Mouse (Mus musculus) midbrain, embryonic 15.5 days (tissue): ENCODE data around the gene Acr. TPM values are rescaled to one million over a fixed set of nuclear protein-coding genes. Genes with fewer than 3 reads are reported as not detected.

Experiments used
- ATAC-seq: fragments of 200-750 bp; cut with Nextera tagmentation; replicated peaks from 2 replicates; pipeline ENCODE4 v1.8.0; 2017; ENCODE audit warnings: moderate TSS enrichment
- H3K27ac ChIP-seq: fragments of 300-500 bp; sonication (generic); 2 replicates; pipeline ENCODE4 v1.5.1; 2015; ENCODE audit warnings: mild to moderate bottlenecking, inconsistent platforms
- H3K27me3 ChIP-seq: fragments of 300-500 bp; sonication (generic); replicated peaks from 2 replicates; pipeline ENCODE4 v1.6.1; 2015; ENCODE audit warnings: inconsistent platforms
- H3K36me3 ChIP-seq: fragments of 300-500 bp; sonication (generic); replicated peaks from 2 replicates; pipeline ENCODE4 v1.6.1; 2015; ENCODE audit warnings: inconsistent platforms
- H3K4me1 ChIP-seq: fragments of 300-500 bp; sonication (generic); 2 replicates; pipeline ENCODE4 v1.6.1; 2015; ENCODE audit warnings: inconsistent platforms
- H3K4me2 ChIP-seq: fragments of 300-500 bp; sonication (generic); 2 replicates; pipeline ENCODE4 v1.6.1; 2015; ENCODE audit warnings: inconsistent platforms, mild to moderate bottlenecking, moderate library complexity
- H3K4me3 ChIP-seq: fragments of 300-500 bp; sonication (generic); 2 replicates; pipeline ENCODE4 v1.5.1; 2015; ENCODE audit warnings: mild to moderate bottlenecking, inconsistent platforms
- H3K9ac ChIP-seq: fragments of 300-500 bp; sonication (generic); 2 replicates; pipeline ENCODE4 v1.6.1; 2015; ENCODE audit warnings: mild to moderate bottlenecking, inconsistent platforms
- H3K9me3 ChIP-seq: fragments of 300-500 bp; sonication (generic); 2 replicates; pipeline ENCODE4 v1.6.1; 2016; ENCODE audit warnings: inconsistent platforms
- WGBS: fragments of 180-500 bp; shearing (Covaris S2); methylation state at CpG from one replicate; pipeline ENCODE4 v1.1.7; 2015; ENCODE audit warnings: mixed read lengths; 5-methylcytosine and 5-hydroxymethylcytosine counted together
- polyA plus RNA-seq: library from polyadenylated mRNA; unstranded; fragments of >200 nt; fragmentation: Nextera tagmentation; extraction: Ambion mirVana; gene quantifications from 2 replicates; pipeline ENCODE4 v1.2.1, GENCODE M21; 2015

Gene Acr
- polyA plus RNA-seq, 1 experiment from 2014 or later: 3.2 TPM

GRCm38 (mm10) chr15:89591723-89592455 is 23.8 kb downstream of the Acr start, which contains the start of gene Rabl2:
Gene Rabl2 (minus strand): TSS chr15:89591923.
- H3K36me3 ChIP-seq: 0 out of 2 replicates have a peak, but pooled peaks cover 5% of the 10 kb centered on the region
- H3K4me2 ChIP-seq: peak within 1 kb of the TSS; percentile 96
- H3K4me3 ChIP-seq: peak within 1 kb of the TSS; percentile 93
- WGBS: under 1% methylated on average over 35 of the region's 35 CpGs
- no peaks in the 10 kb centered on the region for H3K27me3 ChIP-seq
- H3K27ac ChIP-seq: peak within 1 kb of the TSS; percentile 89
- peak within 1 kb of the TSS; percentile 90 for H3K9ac ChIP-seq
- peaks cover 27% of the 10 kb centered on the region for H3K4me1 ChIP-seq
- ATAC-seq: peak; percentile 97
- H3K9me3 ChIP-seq: no peaks in the 10 kb centered on the region

- peak; percentile 45 for ATAC-seq
- WGBS: 44% methylated on average over 4 of the region's 4 CpGs
- peaks cover 27% of the 10 kb centered on the region for H3K4me1 ChIP-seq
- H3K9me3 ChIP-seq: no peaks in the 10 kb centered on the region
- H3K27me3 ChIP-seq: no peaks in the 10 kb centered on the region
- H3K9ac ChIP-seq: no peak overlapping the region
- peak overlapping the region; percentile 96 for H3K4me2 ChIP-seq
- H3K4me3 ChIP-seq: peak overlapping the region; percentile 93
- 0 out of 2 replicates have a peak, but pooled peaks cover 5% of the 10 kb centered on the region for H3K36me3 ChIP-seq
- no peak overlapping the region for H3K27ac ChIP-seq
Measured at GRCm38 (mm10) chr15:89592548-89592947, 24.4 kb downstream of the Acr start.

GRCm38 (mm10) chr15:89605822-89606570 is 37.9 kb downstream of the Acr start:
- H3K4me3 ChIP-seq: no peak overlapping the region
- ATAC-seq: no peak
- H3K9me3 ChIP-seq: no peaks in the 10 kb centered on the region
- no peak overlapping the region for H3K27ac ChIP-seq
- WGBS: 79% methylated on average over 12 of the region's 12 CpGs
- H3K4me2 ChIP-seq: no peak overlapping the region
- H3K27me3 ChIP-seq: no peaks in the 10 kb centered on the region
- no peak overlapping the region for H3K9ac ChIP-seq
- no peaks in the 10 kb centered on the region for H3K36me3 ChIP-seq
- no peaks in the 10 kb centered on the region for H3K4me1 ChIP-seq

GRCm38 (mm10) chr15:89607480-89607879 is 39.4 kb downstream of the Acr start:
- no peak overlapping the region for H3K4me2 ChIP-seq
- H3K4me3 ChIP-seq: no peak overlapping the region
- 84% methylated on average over 8 of the region's 8 CpGs for WGBS
- H3K9me3 ChIP-seq: no peaks in the 10 kb centered on the region
- no peak for ATAC-seq
- no peaks in the 10 kb centered on the region for H3K36me3 ChIP-seq
- no peaks in the 10 kb centered on the region for H3K27me3 ChIP-seq
- no peaks in the 10 kb centered on the region for H3K4me1 ChIP-seq
- no peak overlapping the region for H3K9ac ChIP-seq
- H3K27ac ChIP-seq: no peak overlapping the region

- 83% methylated on average over 9 of the region's 9 CpGs for WGBS
- no peak for ATAC-seq
- no peaks in the 10 kb centered on the region for H3K9me3 ChIP-seq
Measured at GRCm38 (mm10) chr15:89607888-89608287, 39.8 kb downstream of the Acr start.

GRCm38 (mm10) chr15:89622312-89622958 is 54.3 kb downstream of the Acr start:
- Histone ChIP-seq H3K9me3 (no peaks in the 10 kb centered on the region), H3K4me3 (no peak overlapping the region), H3K9ac (no peak overlapping the region), H3K4me2 (no peak overlapping the region), H3K4me1 (no peaks in the 10 kb centered on the region), H3K36me3 (no peaks in the 10 kb centered on the region), H3K27ac (no peak overlapping the region), H3K27me3 (no peaks in the 10 kb centered on the region)
- ATAC-seq: 0 out of 2 replicates have a peak, but pooled peaks have one; percentile 60
- 74% methylated on average over 12 of the region's 12 CpGs for WGBS

More at GRCm38 (mm10) chr15:89607888-89608287, 39.8 kb downstream of the Acr start:
- H3K4me3 ChIP-seq: no peak overlapping the region
- no peak overlapping the region for H3K4me2 ChIP-seq
- H3K4me1 ChIP-seq: no peaks in the 10 kb centered on the region
- H3K36me3 ChIP-seq: no peaks in the 10 kb centered on the region
- no peak overlapping the region for H3K9ac ChIP-seq
- no peaks in the 10 kb centered on the region for H3K27me3 ChIP-seq
- H3K27ac ChIP-seq: no peak overlapping the region

GRCm38 (mm10) chr15:89622959-89623625 is 55.0 kb downstream of the Acr start:
- Histone ChIP-seq H3K4me2 (no peak overlapping the region), H3K9ac (no peak overlapping the region), H3K27ac (no peak overlapping the region), H3K27me3 (no peaks in the 10 kb centered on the region), H3K4me1 (no peaks in the 10 kb centered on the region), H3K9me3 (no peaks in the 10 kb centered on the region), H3K4me3 (no peak overlapping the region), H3K36me3 (no peaks in the 10 kb centered on the region)
- 0 out of 2 replicates have a peak, but pooled peaks have one; percentile 11 for ATAC-seq
- 61% methylated on average over 5 of the region's 5 CpGs for WGBS

GRCm38 (mm10) chr15:89623626-89623959 is 55.5 kb downstream of the Acr start:
- Histone ChIP-seq H3K36me3 (no peaks in the 10 kb centered on the region), H3K9me3 (no peaks in the 10 kb centered on the region), H3K27me3 (no peaks in the 10 kb centered on the region), H3K4me1 (no peaks in the 10 kb centered on the region), H3K9ac (no peak overlapping the region), H3K4me2 (no peak overlapping the region), H3K27ac (no peak overlapping the region), H3K4me3 (no peak overlapping the region)
- WGBS: 4% methylated on average over 6 of the region's 6 CpGs
- peak; percentile 60 for ATAC-seq

Other genes starting within 250 kb of the Acr start
- gene Adm2, start 245.6 kb upstream of the Acr start, polyA plus RNA-seq: not detected in 2 replicates
- not detected in 2 replicates for gene Miox, start 233.9 kb upstream of the Acr start, polyA plus RNA-seq
- 30.5 and 35.0 TPM in 2 replicates for gene Lmf2, start 212.7 kb upstream of the Acr start, polyA plus RNA-seq
- gene Ncaph2, start 212.6 kb upstream of the Acr start, polyA plus RNA-seq: 115 and 121 TPM in 2 replicates
- 15.7 and 15.8 TPM in 2 replicates for gene Sco2, start 194.5 kb upstream of the Acr start, polyA plus RNA-seq
- 2.1 and 2.7 TPM in 2 replicates for gene Tymp, start 191.3 kb upstream of the Acr start, polyA plus RNA-seq
- 3.4 and 4.3 TPM in 2 replicates for gene Odf3b, start 189.0 kb upstream of the Acr start, polyA plus RNA-seq
- 0.05 TPM in 1 of 2 replicates, not detected in the other for gene Klhdc7b, start 183.4 kb upstream of the Acr start, polyA plus RNA-seq
- not detected in 2 replicates for gene Syce3, start 157.8 kb upstream of the Acr start, polyA plus RNA-seq
- 1.2 and 1.8 TPM in 2 replicates for gene Cpt1b, start 142.5 kb upstream of the Acr start, polyA plus RNA-seq
- gene C730034F03Rik, start 138.7 kb upstream of the Acr start, polyA plus RNA-seq: 7.3 and 8.2 TPM in 2 replicates
- not detected in 2 replicates for gene Gm44502, start 138.6 kb upstream of the Acr start, polyA plus RNA-seq
- 91.8 and 92.3 TPM in 2 replicates for gene Chkb, start 138.4 kb upstream of the Acr start, polyA plus RNA-seq
- 84.8 and 88.5 TPM in 2 replicates for gene Mapk8ip2, start 114.4 kb upstream of the Acr start, polyA plus RNA-seq
- 31.9 and 32.3 TPM in 2 replicates for gene Arsa, start 90.9 kb upstream of the Acr start, polyA plus RNA-seq
- 16.0 and 16.9 TPM in 2 replicates for gene Shank3, start 68.7 kb upstream of the Acr start, polyA plus RNA-seq
- 81.3 and 92.1 TPM in 2 replicates for gene Rabl2, start 23.6 kb downstream of the Acr start, polyA plus RNA-seq